Mouse (Mus musculus) granulocyte monocyte progenitor cell, adult 5-6 weeks (primary cell): ENCODE measurements at regions not wholly inside any gene's neighbourhood (a gene's known extent, or its start where the extent isn't known, plus 50 kb on each side); places are given as distances from the start of the nearest gene placed in this dataset.

ENCODE experiments used
- ATAC-seq: replicated peaks from 2 replicates; pipeline ENCODE4 v1.8.0; 2016; ENCODE audit warnings: mild to moderate bottlenecking, moderate TSS enrichment, inconsistent platforms; ENCODE audit not compliant: poor library complexity, severe bottlenecking

- no peak for ATAC-seq
These were observed 403.4 kb upstream of the Kif18a start for GRCm38 (mm10) chr2:108877141-108877540.

GRCm38 (mm10) chr2:108877676-108878075 lies 402.9 kb upstream of the Kif18a start:
- ATAC-seq: no peak

GRCm38 (mm10) chr2:108904121-108904733 lies 376.3 kb upstream of the Kif18a start:
- ATAC-seq: no peak

GRCm38 (mm10) chr2:108913555-108913954 lies 367.0 kb upstream of the Kif18a start:
- ATAC-seq: no peak

GRCm38 (mm10) chr2:108913967-108914366 lies 366.6 kb upstream of the Kif18a start:
- no peak for ATAC-seq

- no peak for ATAC-seq
These were observed 361.0 kb upstream of the Kif18a start for GRCm38 (mm10) chr2:108919500-108920045.

GRCm38 (mm10) chr2:108920111-108920510 lies 360.4 kb upstream of the Kif18a start:
- ATAC-seq: no peak

GRCm38 (mm10) chr2:108935981-108936762 lies 344.4 kb upstream of the Kif18a start:
- ATAC-seq: no peak

- ATAC-seq: no peak
These were observed 299.6 kb upstream of the Kif18a start for GRCm38 (mm10) chr2:108980921-108981320.

GRCm38 (mm10) chr2:109016223-109016622 lies 264.3 kb upstream of the Kif18a start:
- no peak for ATAC-seq

- no peak for ATAC-seq
These were observed 263.4 kb upstream of the Kif18a start for GRCm38 (mm10) chr2:109017018-109017707.

- no peak for ATAC-seq
These were observed 242.3 kb upstream of the Kif18a start for GRCm38 (mm10) chr2:109038131-109038695.
